Mouse (Mus musculus) stomach, postnatal 0 days (tissue): Measurements from ENCODE around the gene Slc5a4b.

Experiments
- CTCF ChIP-seq: IDR thresholded peaks from 2 replicates; pipeline ENCODE4 v1.5.1; 2016; ENCODE audit warnings: antibody characterized with exemption, low read depth, mild to moderate bottlenecking, moderate library complexity
- EP300 ChIP-seq: optimal IDR thresholded peaks from 2 replicates; pipeline ENCODE3; 2016; ENCODE audit warnings: antibody characterized with exemption

- no peak for TF ChIP-seq CTCF
- TF ChIP-seq EP300: no peak
Measured at GRCm38 (mm10) chr10:76121495-76121894, 10.7 kb upstream of the Slc5a4b start.
